Mouse (Mus musculus): Measurements from ENCODE around the gene Msmo1.

DNA sequence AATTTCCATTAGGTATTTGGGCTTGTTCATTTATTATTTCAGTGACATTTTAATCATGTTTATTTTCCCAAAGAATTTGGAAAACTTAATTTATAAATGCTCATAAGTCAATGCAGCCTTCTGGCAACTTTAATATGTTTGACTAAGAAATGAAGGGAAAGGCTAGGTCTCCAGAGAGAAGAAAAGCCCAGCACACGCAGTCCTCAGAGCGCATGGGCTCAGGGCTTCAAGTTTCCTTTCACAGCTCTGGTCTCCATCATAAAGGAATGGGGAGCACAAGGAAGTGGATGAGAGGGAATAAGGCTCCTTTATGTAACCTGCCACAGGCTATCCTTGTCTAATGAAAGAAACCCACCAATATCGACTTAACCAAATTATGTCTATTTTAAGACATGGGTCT, 51.1 kb downstream of the Msmo1 start:
- TF ChIP-seq POLR2A (IDR thresholded peaks at IDR 0.05; ENCODE audit: insufficient read depth, low read depth, low read length) = no peak
- no peak for TF ChIP-seq CTCF (IDR thresholded peaks at IDR 0.05)
- TF ChIP-seq EP300 (IDR thresholded peaks at IDR 0.05; ENCODE audit: insufficient read depth, low read depth, low read length) = no peak

Measured in heart, adult 2 months (tissue).